Mouse (Mus musculus): ENCODE data around the gene 2610507B11Rik. TPM values are rescaled to one million over a fixed set of nuclear protein-coding genes. Genes with fewer than 3 reads are reported as not detected.

2610507B11Rik gene
- total RNA-seq, 2 experiments from 2014 or later = 177 TPM

DNA sequence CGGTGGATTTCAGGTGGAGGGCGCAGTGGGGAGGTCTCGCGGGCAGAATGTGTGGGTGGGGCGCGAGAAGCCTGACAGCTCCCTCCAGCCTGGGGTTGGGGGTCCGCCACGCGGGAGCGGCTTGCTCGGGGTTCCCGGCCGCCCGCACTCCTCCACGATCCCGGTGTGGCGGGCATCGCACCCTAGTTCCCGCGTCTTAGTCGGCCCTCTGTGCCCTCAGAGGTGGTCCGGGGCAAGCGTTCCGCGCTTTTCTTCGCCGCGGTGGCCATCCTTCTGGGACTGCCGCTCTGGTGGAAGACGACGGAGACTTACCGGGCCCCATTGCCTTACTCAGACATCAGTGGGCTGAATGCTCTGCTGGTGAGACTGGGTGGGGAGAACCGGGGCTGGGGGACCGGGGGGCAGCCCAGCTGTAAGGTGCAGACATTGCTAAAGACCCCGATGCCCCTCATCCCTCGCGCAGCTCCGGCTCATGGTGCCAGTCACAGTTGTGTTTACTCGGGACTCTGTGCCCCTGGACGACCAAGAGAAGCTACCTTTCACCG is 67.0 kb downstream of the 2610507B11Rik start:
- intact Hi-C loops (cut with DNase I) = loop anchor here (5.0 kb wide), 1 partner anchor 66 kb away; the partner anchor contains the start of gene 2610507B11Rik

DNA sequence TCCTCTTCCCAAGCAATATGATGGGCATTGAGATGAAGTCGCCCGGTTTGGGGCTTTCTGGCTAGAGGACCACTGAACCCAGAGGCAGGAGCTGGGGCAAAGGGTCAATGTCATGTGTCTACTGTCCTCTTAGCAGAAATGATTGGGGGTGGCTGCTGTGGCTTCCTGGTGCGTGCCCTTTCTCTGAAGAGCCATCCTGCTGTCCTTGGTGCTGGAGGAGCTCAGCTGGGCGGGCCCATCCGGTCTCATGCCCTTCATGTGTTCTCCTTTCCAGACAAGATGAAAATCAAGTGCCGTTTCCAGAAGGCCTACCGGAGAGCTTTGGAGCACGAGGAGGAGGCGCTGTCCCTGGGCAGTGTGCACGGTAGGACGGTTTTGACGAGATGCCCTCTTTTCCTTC is 71.1 kb downstream of the 2610507B11Rik start:
- intact Hi-C loops (cut with DNase I) = no loop called here

More for the DNA sequence above, 67.0 kb downstream of the 2610507B11Rik start:
- DNase-seq (ENCODE audit: low spot score in 2 of 2) = no peak

DNA sequence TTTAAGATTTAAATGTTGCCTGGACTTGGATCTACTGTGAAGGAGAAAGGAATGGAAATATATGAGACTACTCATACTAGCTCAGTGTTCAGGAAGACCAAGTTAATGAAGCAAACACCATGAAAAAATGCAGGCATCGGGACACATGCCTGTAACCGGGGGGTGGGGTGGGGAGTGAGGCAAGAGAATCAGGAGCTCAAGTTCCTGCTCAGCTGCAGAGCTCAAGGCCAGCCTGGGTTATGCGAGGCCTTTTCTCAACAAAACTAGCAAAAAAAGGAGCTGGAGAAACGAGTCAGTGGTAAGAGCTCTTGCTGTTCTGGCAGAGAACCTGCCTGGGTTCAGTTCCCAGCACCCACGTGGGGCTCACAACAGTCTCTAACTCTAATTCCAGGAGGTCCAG is 72.4 kb downstream of the 2610507B11Rik start:
- intact Hi-C loops (cut with DNase I) = no loop called here
- DNase-seq (ENCODE audit: low spot score in 2 of 2) = no peak

More for the DNA sequence above, 71.1 kb downstream of the 2610507B11Rik start:
- no peak for DNase-seq (ENCODE audit: low spot score in 2 of 2)

DNA sequence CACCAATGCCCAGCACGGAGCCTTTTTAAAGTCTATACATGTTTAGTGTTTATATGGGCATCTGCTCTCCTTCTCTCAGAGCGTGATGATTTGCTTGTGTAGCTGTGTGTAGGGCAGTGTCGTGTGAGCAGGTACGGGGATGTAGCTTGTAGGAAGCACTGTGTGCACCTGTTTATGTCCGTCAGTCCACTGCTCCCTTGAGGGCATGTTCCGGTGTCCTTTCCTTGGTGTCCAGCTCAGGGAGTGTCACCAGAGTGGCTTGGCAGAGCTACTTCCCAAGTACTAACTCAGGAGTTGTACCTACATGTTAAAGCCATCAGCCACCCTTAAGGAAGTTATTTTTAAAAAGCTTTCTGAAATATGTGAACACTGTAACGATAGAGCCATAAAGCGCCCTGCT is 75.5 kb downstream of the 2610507B11Rik start:
- no peak for DNase-seq (ENCODE audit: low spot score in 2 of 2)
- intact Hi-C loops (cut with DNase I) = loop anchor here (5.0 kb wide), 1 partner anchor 50 kb away; no protein-coding TSS in a partner anchor

Other genes with a start within 250 kb of the 2610507B11Rik start
- 1 to 10 TPM; 7.2 to 8.0 TPM for gene Dhrs13, start 229.5 kb upstream of the 2610507B11Rik start, total RNA-seq (2021)
- gene Flot2, start 223.8 kb upstream of the 2610507B11Rik start, total RNA-seq (2021) = 100 to 1,000 TPM in 1 of 2 experiments, 10 to 100 TPM in 1; 89.5 to 103 TPM
- gene Eral1, start 181.4 kb upstream of the 2610507B11Rik start, total RNA-seq (2021) = 10 to 100 TPM; 18.9 to 19.1 TPM
- gene Fam222b, start 167.1 kb upstream of the 2610507B11Rik start, total RNA-seq (2021) = 10 to 100 TPM; 29.0 to 29.7 TPM
- 10 to 100 TPM; 10.5 to 12.5 TPM for gene Traf4, start 96.2 kb upstream of the 2610507B11Rik start, total RNA-seq (2021)
- gene Nek8, start 85.1 kb upstream of the 2610507B11Rik start, total RNA-seq (2021) = 1 to 10 TPM; 2.7 to 3.2 TPM
- gene Tlcd1, start 85.0 kb upstream of the 2610507B11Rik start, total RNA-seq (2021) = 10 to 100 TPM; 32.5 to 36.1 TPM
- 100 to 1,000 TPM; 673 to 732 TPM for gene Rpl23a, start 78.2 kb upstream of the 2610507B11Rik start, total RNA-seq (2021)
- 10 to 100 TPM; 20.5 to 28.0 TPM for gene Rab34, start 73.3 kb upstream of the 2610507B11Rik start, total RNA-seq (2021)
- 1 to 10 TPM; 6.6 to 8.7 TPM for gene Proca1, start 68.4 kb upstream of the 2610507B11Rik start, total RNA-seq (2021)
- gene Sdf2, start 16.0 kb upstream of the 2610507B11Rik start, total RNA-seq (2021) = 10 to 100 TPM; 61.0 to 64.6 TPM
- gene Supt6, start 15.8 kb upstream of the 2610507B11Rik start, total RNA-seq (2021) = 100 to 1,000 TPM in 1 of 2 experiments, 10 to 100 TPM in 1; 95.1 to 100 TPM
- gene BC030499, start 29.1 kb downstream of the 2610507B11Rik start, total RNA-seq (2021) = 10 to 100 TPM; 11.3 to 25.5 TPM
- 10 to 100 TPM in 1 of 2 experiments, 1 to 10 TPM in 1; 7.3 to 13.8 TPM for gene Spag5, start 39.8 kb downstream of the 2610507B11Rik start, total RNA-seq (2021)
- 100 to 1,000 TPM; 746 to 852 TPM for gene Aldoc, start 61.2 kb downstream of the 2610507B11Rik start, total RNA-seq (2021)
- 10 to 100 TPM; 64.4 to 68.5 TPM for gene Pigs, start 66.7 kb downstream of the 2610507B11Rik start, total RNA-seq (2021)
- gene Unc119, start 81.7 kb downstream of the 2610507B11Rik start, total RNA-seq (2021) = 10 to 100 TPM; 30.6 to 31.3 TPM
- not detected for gene Foxn1, start 124.8 kb downstream of the 2610507B11Rik start, total RNA-seq (2021)
- not detected for gene Slc13a2, start 160.5 kb downstream of the 2610507B11Rik start, total RNA-seq (2021)
- gene Slc46a1, start 203.9 kb downstream of the 2610507B11Rik start, total RNA-seq (2021) = 10 to 100 TPM in 1 of 2 experiments, 1 to 10 TPM in 1; 9.4 to 11.7 TPM
- gene Sarm1, start 236.0 kb downstream of the 2610507B11Rik start, total RNA-seq (2021) = 10 to 100 TPM; 33.7 to 34.1 TPM
- 10 to 100 TPM; 65.9 to 80.3 TPM for gene Vtn, start 237.3 kb downstream of the 2610507B11Rik start, total RNA-seq (2021)
- gene Sebox, start 241.7 kb downstream of the 2610507B11Rik start, total RNA-seq (2021) = 1 to 10 TPM in 1 of 2 experiments, under 1 TPM in 1; 0.50 to 2.1 TPM

All from left cerebral cortex, postnatal 36 days (tissue).